Mouse (Mus musculus): ENCODE measurements at regions not wholly inside any gene's neighbourhood (a gene's known extent, or its start where the extent isn't known, plus 50 kb on each side); places are given as distances from the start of the nearest gene placed in this dataset.

DNA sequence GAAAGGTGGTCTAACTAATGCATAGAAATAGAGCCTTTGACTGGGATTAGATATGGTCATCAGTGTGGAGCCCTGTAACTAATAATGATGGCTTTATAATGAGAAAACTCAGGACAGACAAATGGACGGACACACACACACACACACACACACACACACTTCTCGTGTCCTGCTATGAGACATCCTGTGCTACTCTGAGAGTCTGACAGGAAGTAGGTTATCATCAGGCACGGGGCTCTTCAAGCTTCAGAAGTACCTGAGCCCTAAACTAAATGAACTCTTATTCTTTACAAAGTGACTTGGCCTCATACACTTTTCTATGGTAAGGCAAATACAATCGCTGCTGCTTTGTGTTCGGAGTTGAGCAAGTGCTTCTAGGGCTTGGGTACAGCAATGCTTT, 87.9 kb upstream of the Mkln1 start:
- TF ChIP-seq GATA4 (IDR thresholded peaks at IDR 0.05; ENCODE audit: insufficient replicate concordance, low read length) = no peak

DNA sequence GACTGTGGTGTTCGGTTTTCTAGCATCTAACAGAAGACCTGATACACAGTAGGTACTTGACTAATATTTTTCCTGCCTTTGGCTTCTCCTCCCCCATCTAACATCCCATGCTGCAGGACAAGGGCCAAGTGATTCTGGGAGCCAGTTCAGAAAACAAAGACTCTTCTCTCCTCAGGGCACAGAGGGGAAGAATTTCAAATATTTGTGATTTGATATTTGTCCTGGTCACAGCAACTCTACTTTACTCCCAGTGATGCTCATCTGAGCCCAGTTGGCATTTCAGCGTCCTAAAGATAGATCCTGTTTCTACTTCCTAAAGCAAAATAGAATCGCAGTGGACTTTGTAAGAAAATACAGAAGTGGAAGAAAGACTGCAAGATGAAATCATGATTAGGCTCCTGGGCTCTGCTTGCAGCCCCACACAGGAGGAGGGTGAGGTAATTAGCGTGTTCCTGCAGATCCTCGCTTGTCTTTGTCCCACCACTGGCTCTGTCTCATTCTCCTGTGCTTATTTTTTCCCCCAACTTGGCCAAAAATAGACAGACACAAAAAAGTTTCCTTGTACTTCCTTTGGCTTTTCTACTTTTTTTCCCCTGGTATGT, 84.6 kb upstream of the Mkln1 start:
- no peak for TF ChIP-seq GATA4 (IDR thresholded peaks at IDR 0.05; ENCODE audit: insufficient replicate concordance, low read length)

- no peak for TF ChIP-seq GATA4 (IDR thresholded peaks at IDR 0.05; ENCODE audit: insufficient replicate concordance, low read length)
Measured at GRCm38 (mm10) chr6:31317741-31318225, 80.8 kb upstream of the Mkln1 start.

DNA sequence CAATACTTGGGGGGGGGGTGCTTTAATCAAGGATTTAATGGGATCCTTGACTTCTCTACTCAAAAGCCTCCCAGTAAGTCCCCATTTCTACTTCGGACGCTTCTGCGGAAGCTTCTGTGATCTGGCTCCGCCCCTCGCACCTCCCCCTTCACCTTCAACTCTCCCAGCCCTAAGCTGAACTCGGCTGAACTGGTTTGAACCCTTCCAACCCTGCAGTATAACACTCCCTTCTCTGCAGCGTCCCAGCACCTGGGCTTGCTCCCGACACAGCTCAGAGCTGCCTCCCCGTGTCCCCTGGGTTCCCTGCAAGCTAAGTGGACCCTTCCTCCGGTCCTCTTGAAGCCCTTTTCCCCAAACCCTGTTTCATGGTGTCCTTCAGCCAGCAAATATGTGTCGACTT, 80.0 kb upstream of the Mkln1 start:
- TF ChIP-seq GATA4 (IDR thresholded peaks at IDR 0.05; ENCODE audit: insufficient replicate concordance, low read length) = no peak

DNA sequence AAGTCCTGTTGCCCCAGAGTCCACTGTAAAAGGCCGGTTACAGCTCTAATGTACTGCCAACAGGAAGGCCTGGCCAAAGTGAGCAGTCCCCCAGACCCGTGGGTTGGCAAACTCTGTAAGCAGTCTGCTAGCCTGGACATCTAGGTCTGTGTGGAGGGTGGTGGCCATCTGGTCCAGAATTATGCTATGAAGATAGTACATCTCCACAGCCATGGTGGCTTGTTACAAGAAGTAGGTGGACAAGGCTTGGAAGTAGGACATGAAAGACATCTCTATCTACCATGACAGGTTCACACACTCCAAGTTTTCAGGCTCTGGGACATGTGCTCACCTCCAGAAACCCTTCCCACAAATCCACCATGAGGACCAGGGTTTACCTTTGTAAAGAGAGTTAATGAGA, 79.1 kb upstream of the Mkln1 start:
- no peak for TF ChIP-seq GATA4 (IDR thresholded peaks at IDR 0.05; ENCODE audit: insufficient replicate concordance, low read length)

GRCm38 (mm10) chr6:31320141-31320830, 78.2 kb upstream of the Mkln1 start:
- no peak for TF ChIP-seq GATA4 (IDR thresholded peaks at IDR 0.05; ENCODE audit: insufficient replicate concordance, low read length)

GRCm38 (mm10) chr6:31321066-31321846, 77.3 kb upstream of the Mkln1 start:
- TF ChIP-seq GATA4 (IDR thresholded peaks at IDR 0.05; ENCODE audit: insufficient replicate concordance, low read length) = no peak

DNA sequence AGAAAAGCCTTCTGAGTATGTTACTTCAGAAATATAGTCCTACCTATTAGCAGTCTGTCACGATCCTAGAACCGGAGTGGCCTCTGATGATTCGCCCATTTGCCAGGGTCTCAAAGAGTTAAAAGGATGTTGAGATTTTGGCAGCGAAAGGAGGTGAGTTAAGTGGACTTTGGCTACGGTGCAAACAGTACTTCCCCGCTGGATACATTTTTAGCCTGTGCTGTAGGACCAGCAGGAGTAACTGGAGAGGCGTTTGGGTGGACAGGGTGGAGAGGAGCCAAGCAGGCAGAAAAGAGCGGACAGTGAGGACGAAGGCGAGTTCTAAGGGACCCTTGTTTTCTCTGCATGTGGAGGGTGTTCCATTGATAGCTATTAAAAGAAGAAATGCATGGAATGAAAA, 76.6 kb upstream of the Mkln1 start:
- no peak for TF ChIP-seq GATA4 (IDR thresholded peaks at IDR 0.05; ENCODE audit: insufficient replicate concordance, low read length)

DNA sequence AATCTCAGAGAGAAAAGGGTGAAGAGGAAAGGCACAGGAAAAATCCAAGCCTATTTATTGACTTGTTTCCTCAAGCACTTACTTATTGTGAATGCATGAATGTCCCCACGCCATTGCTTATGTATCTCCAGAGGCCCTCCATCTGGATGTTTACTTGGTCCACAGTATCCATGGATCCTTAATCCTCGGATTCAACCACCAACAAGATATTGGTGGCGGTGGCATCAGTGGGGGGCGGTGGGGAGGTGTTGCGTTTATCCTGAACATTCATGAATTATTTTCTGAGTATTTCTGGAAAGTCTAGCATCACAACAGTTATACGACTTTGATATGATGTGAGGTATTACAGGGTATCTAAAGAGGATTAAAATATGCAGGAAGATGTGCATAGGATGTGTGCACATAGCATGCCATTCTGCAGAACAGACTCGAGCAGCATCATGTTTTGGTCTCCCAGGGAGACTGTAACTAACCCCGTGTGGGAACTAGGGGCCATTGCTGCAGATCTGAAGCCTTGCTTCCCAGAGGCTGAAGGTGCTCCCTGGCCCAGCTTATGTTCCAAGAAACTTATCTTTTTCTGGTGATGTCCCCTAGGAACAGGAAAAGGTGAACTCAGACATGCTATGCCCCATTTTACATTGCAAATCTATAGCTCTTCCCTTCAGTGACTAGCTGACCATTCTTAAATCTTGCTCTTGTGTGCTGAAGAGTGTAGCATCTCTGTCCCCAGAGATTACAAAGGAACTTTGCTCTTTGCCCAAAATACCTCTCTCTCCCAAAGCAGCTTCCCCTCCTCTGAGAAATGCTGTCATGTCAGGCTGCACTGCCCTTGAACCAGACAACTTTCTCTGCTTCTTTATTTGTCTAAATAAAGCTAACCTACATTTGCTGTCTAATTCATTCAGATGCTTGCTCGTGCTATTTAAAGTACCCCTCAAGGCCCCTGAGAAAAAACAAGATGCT, 75.0 kb upstream of the Mkln1 start:
- no peak for TF ChIP-seq GATA4 (IDR thresholded peaks at IDR 0.05; ENCODE audit: insufficient replicate concordance, low read length)

DNA sequence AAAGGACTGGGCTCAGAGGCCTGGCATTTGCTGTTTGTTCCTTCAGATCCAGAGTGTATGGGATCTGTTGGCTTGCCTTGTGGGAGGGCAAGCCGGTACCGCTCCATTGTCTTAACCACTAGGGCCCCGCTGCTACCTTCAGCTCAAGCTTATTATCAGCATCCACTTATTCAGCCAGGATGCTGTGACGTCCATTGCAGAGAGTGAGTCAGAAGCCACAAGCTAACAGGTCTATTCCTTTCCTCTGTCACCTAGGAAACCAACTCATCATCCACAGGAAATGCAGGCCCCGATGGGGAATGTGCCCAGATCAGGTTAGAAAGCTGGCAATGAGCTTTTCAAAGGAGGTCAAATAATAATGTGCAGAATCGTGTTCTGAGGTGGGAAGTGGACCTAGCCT, 73.8 kb upstream of the Mkln1 start:
- no peak for TF ChIP-seq GATA4 (IDR thresholded peaks at IDR 0.05; ENCODE audit: insufficient replicate concordance, low read length)

DNA sequence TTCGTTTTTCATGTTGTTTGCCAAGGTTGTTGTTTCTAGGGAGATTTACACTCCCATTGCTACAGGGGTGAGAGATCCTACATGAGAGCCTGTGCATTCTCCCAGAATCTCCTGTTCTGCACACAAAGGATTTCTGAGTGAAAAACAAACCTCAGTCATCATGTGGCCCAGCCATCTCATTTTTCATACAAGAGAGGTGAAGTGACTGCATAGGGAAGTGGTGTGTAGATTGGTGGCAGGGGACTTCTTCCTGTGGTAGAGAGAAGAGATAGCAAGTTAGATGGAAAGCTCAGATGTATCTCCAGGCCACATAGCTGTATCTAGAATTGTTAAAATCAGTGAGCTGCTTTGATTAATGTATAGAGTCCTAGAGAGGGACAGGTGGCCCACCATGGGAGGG, 72.9 kb upstream of the Mkln1 start:
- TF ChIP-seq GATA4 (IDR thresholded peaks at IDR 0.05; ENCODE audit: insufficient replicate concordance, low read length) = no peak

GRCm38 (mm10) chr6:31330327-31330726, 68.2 kb upstream of the Mkln1 start:
- TF ChIP-seq GATA4 (IDR thresholded peaks at IDR 0.05; ENCODE audit: insufficient replicate concordance, low read length) = no peak

GRCm38 (mm10) chr6:31330868-31331267, 67.7 kb upstream of the Mkln1 start:
- no peak for TF ChIP-seq GATA4 (IDR thresholded peaks at IDR 0.05; ENCODE audit: insufficient replicate concordance, low read length)

- TF ChIP-seq GATA4 (IDR thresholded peaks at IDR 0.05; ENCODE audit: insufficient replicate concordance, low read length) = no peak
Measured at GRCm38 (mm10) chr6:31332254-31332653, 66.3 kb upstream of the Mkln1 start.

- no peak for TF ChIP-seq GATA4 (IDR thresholded peaks at IDR 0.05; ENCODE audit: insufficient replicate concordance, low read length)
Measured at GRCm38 (mm10) chr6:31332714-31333113, 65.8 kb upstream of the Mkln1 start.

Measured in liver, adult (tissue).